Mouse (Mus musculus) ovary, postnatal 36 days (tissue): ENCODE results near the gene Kremen1.

Source experiments
- DNase-seq: peaks from one replicate; pipeline ENCODE4 v3.0.0; 2022; ENCODE audit warnings: low spot score, mixed read lengths

Gene Kremen1

DNA sequence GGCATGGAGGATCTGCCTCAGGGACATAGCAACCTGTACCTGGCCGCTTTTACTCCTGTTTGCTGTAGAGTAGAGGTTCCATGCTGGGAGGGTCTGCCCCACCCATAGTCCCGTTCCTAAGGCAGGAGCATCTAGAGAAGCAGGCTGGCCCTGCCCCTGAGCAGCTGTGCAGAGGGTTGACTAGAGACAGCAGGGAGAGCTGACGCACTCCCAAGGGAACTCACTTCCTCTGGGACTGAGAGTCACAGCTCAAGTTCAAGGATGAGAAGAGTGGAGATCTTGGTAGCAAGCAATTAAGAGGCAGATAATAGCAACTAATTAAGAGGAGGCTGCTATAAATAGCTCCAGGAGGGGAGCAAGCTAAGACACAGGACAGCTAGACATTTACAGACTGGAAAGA is 88.5 kb downstream of the Kremen1 start:
- DNase-seq = no peak

DNA sequence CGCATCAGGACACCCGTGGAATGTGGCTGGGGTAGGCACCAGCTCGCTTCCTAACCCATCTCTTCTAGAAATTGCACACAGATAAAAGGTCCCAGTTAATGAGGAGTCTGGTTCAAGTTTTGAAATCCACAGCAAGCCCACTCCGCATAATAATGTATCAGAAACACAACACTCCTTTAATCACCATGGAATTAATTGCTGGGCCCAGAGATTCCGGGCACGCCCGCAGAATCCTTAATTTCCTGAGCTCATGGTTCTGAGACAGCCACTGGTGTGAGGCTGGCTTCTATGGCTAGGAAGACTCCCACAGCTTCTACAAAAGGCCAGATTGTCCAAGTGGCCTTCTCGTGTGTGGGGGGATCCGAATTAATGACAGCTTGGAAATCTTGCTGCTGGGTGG is 94.0 kb downstream of the Kremen1 start:
- DNase-seq = no peak

DNA sequence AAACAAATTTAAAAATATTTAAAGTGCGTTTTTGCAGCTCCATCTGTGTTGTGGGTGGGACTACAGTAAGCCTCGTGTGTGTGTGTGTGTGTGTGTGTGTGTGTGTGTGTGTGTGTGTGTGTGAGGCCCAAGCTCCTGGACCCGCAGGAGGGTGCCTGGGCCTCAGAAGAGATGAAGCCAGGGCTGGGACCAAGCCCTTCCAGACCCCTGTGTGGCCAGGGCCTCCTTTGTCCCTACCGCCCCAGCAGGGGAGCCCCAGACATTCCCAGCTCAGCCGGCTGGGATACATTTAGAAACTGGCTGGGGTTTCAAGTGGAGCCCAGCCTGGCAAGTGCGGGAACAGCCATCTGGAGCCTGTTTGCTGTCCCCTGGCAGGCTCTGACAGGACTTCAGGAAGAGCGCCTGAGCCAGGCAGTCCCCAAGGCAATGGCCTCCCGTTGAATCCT is 95.9 kb downstream of the Kremen1 start:
- DNase-seq = no peak

DNA sequence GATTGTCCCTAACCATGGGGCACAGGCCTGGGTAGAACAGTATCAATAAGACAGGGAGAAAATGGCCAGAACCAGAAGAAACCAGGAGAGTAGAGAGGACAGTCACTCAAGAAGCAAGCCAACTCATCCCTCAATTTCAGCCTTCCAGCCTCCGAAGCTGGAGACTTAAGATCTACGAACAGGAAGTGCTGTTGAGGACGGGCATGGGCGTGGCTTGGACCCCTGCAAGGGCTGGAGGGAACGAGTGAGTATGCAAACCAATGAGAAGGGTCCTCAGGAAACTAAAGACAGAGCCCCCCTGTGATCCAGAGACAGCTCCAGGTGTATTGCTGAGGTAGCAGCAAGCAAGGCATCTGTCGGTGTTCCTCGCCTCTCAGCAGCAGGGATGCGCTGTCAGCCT is 97.0 kb downstream of the Kremen1 start:
- no peak for DNase-seq

DNA sequence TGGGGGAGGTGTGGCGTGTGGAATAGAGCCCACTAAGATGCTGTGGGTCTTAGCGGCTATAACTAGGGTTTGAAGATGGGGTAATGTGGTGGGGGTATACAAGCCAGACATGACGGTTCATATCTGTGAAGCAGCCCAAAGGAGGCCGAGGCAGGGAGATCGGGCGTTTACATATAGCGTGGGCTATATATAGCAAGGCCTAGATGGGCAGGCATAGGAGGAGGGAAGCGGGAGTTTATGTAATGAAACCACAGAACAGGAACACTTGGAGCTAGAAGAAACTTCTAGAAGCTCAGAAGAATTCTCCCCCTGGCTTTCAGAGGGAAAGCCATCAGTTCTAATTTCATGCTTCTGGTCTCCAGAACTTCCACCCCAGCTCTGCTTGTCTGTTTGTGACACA is 97.9 kb downstream of the Kremen1 start:
- DNase-seq = no peak

DNA sequence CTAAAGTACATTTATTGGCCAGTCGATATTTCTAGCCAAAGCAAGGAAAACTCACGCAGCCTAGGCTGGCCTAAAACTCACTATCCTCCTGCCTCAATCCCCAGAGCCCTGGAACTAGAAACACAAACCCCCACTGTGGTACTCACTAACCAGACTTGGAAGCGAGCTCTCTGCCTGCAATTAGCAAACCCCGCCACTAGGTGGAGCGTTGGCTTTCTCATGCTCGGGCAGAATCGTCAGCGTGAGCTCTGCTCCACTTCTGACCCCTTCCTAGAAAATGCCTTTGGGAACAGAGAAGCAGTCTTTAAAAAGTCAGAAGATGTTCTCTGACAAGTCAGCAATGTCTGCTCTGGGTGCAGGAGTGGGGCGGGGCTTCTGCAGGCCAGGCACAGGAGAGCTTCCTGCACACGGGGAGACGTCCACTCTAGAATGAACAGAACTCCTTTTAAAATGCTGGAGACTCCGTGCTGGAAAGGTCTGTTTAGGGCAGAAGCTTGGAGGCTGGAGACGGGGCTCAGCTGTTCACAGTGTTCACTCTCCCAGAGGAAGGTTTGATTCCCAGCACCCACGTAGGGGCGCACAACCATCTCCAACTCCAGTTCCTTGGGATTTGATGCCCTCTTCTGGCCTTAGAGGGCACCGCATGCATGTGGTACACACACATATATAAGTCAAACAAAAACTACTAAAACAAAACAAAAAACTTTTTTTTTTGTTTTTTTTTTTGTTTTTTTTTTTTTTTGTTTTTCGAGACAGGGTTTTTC is 100.5 kb downstream of the Kremen1 start:
- no peak for DNase-seq

DNA sequence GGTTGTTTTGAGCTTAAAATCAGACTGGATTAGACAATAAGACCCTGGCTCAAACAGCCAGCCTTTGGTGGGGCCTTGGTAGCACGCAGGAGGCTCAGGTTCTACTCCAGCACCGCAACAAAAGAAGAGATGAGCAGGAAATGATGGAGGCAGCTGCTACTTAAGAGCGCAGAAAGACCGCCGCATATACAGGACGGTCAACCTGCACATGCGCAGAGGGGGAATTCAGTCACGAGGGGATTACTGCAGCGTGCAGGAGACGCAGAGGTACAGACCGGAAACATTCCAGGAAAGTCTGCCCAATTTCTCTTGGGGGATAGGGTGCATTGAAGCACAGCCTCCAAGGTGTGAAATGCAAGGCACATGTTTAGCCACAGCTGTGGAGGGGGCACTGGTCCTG is 103.3 kb downstream of the Kremen1 start:
- DNase-seq = no peak

DNA sequence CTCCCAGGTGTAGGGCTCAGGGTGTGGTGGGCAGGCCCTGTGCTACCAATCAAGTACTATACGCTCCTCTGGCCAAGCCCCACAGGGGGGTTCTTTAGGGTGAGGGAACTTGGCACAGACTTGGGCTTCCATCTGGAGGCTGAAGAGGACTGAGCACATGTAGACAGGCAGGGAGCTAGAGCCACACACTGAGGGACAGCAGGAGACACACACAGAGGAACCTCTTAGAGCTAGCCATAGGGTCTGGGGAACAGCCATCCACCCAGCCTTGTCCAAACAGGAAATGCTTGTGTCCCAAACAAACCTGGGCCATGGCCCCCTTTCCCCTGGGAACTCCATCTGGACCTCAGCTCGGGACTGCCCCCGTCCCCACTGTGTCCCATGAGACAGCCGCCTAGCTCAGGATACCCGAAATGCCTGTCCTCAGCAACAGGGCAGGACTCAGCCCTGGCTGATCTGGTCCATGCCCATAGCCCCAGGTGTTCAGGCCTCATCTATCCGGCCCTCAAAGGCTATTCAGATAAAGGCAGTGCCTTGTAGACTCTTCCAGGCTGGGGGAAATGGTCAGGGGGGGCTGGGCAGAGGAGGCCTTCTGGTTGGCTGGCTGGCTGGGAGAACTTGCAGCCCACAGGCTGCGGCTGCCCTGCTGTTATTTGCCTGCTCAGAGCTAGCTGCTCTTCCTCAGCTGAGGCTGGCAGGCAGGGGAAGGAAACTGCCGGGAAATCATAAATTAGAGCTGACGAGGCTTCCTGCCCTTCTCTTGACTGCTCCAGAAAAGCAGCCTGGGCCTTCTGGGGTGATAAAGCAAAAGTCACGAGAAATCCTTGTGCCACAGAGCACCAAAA is 106.2 kb downstream of the Kremen1 start:
- no peak for DNase-seq

DNA sequence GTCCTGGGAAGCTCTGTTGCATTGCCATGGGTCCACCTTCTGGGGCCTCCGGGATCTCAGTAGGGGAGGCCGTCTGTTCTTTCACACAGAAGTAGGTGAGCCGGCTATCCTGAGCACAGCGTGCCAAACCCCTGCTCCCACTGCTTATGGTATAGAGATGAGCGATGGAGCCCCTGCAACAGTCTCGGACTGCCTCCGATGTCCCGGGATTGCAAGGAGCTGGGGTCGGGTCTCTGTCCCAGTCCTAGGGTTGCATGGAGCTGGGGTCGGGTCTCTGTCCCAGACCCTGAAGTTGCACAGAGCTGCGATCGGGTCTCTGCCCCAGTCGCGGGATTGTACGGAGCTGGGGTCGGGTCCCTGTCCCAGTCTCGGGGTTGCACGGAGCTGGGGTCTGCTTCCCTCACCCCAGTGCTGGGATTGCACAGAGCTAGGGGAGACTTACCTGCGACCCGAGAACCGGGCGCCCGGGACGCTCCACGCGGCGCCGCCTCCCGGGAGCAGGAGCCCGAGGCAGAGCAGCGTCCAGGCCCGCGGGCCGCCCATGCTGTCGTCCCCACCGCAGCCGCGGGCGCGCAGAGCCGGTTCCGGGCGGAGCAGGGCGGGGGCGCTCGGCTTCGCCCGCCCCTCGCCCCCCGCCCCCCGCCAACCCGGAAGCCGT is 109.5 kb downstream of the Kremen1 start, which contains the start of gene Emid1:
TSS of gene Emid1 (minus strand) at position 578 of the 658 bp plus-strand sequence.
- DNase-seq = peak; percentile 48

DNA sequence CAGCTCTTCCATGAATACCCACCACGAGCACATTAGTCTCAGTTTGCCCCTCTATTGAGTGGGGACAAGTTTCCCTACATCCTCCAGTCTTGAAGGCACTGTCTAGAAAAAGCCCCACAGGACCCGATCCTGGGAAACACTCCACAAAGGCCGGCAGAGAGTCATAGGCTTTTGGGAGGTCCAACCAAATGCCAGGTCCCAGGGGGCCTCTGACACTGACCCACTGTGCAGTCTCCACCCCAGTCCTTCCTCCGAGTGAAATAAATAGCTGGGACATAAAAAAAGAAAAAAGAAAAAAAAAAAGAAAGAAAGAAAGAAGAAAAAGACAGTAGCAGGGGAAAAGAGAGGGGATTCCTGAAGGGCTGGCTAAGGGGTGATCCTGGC is 110.1 kb downstream of the Kremen1 start:
- no peak for DNase-seq

DNA sequence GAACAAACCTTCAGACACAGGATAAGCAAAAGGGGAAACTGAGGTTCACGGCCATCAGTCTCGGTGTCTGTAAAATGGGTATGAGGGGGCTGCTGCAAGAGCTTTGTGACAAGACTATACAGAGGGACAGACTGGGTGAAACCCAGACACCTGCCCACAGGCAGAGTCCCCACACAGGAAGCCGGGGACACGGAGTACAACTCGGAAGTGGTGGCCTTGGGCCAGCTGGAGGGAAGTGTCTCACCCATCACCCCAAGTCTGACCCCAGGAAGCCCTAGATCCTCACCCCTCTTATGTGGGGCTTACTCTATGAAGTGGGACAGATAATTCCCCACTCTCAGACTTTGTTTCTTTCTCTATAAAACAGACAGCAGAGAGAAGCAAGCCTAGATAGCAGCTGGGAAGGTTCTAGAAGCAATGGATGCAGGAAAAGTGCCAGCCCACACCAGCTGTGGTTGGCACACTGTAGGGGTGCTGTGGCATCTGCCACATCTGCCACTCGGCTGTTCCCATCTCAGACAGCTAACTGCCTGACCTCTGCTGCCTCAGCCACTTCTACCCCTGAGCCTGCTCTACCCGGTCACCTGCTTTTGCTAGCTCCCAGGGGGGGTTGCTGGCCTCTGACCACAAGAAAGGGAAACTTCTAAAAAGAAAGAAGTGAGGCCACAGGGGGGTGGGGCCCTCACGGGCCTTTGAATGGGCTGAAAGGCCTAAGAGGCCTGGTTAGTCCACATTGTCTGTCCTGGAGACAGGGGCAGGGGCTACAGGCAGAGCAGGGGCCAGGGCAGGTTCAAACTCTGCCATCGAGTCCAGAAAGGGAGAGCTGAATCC is 110.7 kb downstream of the Kremen1 start:
- DNase-seq = no peak

DNA sequence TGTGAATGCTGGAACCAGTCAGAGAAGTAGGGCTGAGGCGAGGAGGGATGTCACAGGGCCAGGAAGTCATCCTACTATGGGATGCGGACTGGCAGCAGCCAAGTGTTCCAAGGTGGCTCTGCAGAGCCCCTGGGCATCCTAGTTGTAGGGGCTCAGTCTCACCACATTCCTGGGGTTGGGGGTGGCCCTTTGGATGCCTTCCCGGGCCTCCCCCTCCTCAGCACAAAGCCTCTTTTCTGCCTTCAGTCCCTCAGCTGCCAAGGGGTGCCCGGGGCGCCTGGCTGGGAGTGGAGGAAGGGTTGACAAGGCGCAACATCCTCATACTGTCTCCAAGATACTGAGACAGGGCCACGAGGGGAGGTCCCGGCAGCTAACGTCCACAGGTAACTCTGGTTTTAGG is 111.4 kb downstream of the Kremen1 start:
- DNase-seq = no peak

DNA sequence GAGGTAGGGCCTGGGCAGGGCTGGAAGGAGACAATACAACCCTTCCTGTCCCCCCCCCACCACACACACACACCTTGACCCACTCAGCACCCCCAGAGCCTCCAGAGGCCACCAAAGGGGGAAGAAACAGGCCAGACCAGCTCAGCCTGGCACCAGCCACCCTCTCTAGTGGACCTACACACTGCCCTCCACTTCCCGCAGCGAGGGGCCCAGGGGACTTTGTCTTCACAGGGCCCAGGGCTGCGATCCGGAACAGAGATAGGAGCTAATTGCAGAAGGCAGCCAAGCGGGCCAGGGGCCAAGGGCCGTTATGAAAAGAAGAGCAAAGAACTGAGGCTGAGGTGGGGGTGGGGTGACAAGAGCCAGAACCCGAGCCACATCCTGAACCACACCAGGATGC is 112.1 kb downstream of the Kremen1 start:
- DNase-seq = no peak

DNA sequence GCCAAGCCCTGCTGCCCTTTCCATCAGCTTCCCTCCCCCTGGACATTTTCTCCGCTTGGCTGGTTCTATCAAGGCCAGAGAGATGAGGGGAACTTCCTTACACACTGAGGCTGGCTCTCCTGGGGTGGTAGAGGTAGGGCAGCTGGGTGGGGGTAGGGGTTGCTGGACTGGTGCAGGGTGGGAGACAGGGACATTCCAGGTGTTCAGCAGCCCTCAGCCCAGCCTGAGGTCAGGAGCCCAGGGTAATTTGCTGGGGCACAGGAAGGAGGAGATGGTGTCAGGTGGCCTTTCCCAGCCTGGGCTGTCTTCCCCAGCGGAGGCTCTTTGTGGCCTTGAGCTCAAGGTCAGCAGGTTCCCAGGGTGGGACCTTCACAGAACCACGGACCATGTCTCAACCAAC is 115.8 kb downstream of the Kremen1 start:
- no peak for DNase-seq

DNA sequence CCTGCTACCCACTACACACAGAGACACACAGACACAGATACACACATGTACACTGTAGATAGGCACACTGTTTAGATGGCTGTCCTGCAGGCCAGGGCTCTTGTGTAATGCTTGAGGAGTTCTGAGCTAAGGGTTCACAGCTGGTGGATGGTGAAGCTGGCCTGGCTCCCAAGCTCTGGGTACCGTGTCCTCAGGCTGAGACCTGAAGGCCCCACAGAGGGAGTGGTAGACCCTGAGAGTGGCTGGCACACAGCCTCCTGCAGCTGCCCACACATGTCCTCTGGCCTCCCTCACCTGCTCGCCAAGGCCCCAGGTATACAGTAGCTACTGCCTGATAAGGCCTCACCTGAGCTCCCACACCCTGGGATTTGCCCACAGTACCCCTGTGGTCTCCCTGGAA is 119.4 kb downstream of the Kremen1 start:
- DNase-seq = no peak
